Mouse (Mus musculus): ENCODE measurements around the gene Bcap29.

The Bcap29 gene

DNA sequence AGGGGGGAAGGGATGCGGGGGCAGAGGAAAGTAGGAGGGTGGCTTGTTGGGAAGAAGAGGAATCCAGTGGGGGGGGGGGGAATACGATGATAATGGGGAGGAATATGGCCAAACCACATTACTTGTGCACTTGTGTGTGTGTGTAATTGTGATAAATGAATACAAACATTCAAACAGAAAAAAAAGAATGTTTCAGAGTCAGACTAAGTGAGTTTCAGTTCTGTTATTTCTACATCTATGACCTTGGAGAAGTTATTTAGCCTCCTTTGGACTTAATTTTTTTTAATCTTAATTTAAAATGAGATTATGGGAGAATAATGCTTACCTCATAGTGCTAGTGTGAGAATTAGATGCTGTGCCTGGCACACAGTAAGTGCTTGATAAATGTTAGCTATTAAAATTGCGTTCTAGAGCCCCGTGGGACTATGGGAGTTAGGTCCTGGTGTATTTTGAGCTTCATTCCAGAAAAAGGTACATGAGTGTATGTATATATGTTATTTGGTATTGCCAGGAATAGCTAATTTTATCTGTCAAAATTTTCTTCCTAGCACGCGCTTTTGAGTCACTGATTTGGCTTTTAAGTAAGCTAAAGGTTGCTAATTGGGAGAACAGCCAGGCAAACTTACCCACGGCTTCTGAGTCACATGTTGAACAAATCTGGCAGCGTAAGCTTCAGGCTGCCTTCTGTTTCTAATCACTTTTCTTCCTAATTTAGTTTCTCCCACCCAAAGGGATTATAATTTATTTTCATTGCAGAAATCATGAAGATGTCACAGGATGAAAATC, 55.6 kb downstream of the Bcap29 start:
- no peak for DNase-seq (ENCODE audit: low spot score)

DNA sequence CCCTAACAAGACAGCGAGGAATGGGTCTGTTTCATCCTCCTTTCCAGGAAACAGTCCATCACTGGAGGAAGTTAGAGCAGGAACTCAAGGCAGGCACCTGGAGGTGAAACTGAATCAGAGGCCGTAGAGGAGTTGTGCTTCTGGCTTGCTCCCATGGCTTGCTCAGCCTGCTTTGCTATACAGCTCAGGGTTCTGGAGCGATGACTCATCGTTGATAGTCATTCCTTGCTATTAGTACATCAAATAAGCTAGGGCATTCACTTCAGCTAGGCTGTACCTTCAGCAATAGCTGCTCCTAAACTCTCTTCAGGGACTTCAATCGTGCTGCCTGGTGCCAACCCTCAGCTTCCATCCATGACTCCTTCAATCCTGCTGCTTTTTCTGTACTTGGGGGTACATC, 60.0 kb downstream of the Bcap29 start:
- DNase-seq (ENCODE audit: low spot score): no peak

DNA sequence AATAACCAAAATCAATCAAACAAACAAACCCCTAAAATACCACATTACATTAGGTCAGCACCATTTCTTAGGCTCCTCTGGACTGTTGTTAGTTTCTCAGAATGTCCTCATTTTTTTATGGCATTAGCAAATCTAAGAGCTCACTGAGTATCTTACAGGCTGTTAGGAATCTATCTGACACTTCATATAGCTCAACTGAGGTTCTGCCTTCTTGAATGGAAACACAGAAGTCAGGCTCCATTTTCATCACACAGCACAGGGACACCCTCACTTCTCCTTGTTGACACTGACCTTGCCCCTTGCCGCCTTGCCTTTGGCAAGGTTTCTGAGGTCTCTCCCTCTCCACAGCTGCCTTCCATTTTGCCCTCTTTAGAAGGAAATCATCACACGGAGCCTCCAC, 64.7 kb downstream of the Bcap29 start:
- no peak for DNase-seq (ENCODE audit: low spot score)

DNA sequence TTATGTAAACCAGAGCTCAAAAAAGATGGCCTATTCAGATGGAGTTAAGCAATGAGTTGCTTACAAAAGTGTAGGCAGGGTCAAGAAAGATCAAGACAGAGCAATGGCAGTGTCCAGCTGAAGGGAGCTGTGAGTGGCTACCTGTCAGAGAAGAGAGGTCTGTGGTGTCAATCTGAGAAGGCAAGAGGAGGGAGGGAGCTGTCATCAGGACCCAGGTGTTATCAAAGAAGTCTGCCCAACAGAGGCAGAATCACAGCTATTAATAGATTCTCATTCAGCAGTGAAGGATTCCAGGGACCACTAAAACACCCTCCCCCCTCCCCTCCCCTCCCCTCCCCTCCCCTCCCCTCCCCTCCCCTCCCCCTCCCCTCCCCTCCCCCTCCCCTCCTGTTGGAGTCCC, 65.8 kb downstream of the Bcap29 start:
- no peak for DNase-seq (ENCODE audit: low spot score)

DNA sequence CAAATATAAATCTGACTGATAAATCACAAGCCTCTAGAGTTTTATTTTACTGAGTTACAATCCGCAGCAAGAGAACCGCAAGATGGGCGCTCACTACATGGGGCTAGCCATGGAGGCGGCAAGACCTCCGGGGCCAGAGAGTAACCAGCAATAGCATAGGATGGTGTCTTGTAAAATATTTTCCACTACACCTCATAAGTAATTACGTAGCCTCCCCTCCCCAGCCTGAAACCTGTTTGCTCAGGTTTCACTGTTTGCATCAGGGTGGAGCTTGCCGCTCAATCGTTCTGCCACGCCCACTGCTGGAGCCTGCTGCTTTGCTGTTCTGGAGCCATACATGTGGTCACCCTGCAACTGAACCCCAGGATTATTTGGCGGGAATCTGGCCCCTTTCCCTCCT, 66.9 kb downstream of the Bcap29 start:
- DNase-seq (ENCODE audit: low spot score): peak; percentile 43

DNA sequence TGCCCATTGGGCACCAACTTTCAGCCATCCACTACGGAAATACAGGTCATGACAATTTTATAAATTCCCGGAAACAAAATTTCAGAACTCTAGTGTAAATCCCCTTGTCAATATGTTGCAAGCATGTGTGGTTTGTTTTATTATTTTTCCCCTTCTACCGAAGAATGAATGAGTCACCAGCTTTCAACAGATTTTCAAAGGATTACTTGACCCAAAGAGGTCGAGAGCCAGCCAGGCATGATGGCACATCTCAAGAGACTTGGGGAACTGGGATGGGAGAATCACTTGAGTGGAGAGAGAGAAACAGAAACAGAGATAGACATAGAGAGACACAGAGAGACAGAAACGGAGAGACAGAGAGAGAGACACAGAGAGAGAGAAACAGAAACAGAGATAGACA, 73.7 kb downstream of the Bcap29 start:
- no peak for DNase-seq (ENCODE audit: low spot score)

DNA sequence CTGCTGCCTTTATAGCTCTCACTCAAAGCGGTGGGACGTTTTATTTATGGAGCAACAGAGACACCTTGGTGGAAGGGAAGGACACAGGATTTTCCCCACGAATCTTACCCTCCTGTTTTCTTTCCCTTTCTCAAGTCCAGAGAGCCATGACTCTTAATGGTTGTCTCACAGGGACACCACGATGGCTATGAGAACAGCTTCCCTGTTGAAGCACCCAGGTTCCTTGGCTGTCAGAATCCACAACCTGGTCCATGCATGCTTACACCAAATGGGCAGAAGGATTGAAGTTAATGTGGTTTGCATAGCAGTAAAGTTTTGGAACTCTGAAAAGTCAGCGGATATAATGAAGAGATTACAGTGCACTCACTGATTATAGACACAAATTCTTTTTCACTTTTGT, 74.5 kb downstream of the Bcap29 start:
- no peak for DNase-seq (ENCODE audit: low spot score)

DNA sequence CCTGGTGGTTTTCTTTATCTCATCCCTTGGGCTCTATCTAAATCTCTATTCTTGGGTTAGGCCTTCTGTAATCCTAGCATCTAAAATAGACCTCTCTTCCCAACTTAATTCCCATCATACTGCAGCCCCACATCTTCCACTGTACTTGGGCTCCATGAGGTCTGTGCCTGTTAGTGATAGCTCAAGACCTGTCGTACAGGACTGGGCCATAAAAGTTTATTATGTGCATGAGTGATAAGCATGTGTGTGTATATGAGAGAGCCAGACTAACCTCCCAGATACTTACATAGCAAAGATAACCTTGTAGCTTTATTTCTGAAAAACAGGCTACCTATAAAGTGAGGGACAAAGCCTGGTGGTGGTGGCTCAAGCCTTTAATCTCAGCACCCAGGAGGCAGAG, 80.1 kb downstream of the Bcap29 start:
- DNase-seq (ENCODE audit: low spot score): no peak

DNA sequence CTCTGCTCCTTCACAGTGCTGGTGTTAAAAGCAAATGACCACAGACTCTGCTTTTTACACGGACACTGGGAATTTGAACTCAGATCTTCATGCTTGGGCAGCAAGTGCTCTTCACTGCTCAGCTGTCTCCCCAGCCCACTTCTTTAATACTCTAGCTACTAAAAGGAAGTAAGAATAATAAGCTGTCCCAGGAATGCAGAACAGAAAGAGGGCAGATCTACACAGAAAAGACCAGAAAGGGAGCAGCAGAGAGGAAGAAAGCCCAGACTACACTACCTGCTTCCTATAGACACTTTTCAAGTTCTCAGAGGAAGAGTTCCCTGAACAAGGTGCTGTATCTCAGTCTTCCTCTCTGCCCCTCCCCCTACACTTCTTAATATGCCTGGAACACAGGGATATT, 83.2 kb downstream of the Bcap29 start:
- DNase-seq (ENCODE audit: low spot score): no peak

DNA sequence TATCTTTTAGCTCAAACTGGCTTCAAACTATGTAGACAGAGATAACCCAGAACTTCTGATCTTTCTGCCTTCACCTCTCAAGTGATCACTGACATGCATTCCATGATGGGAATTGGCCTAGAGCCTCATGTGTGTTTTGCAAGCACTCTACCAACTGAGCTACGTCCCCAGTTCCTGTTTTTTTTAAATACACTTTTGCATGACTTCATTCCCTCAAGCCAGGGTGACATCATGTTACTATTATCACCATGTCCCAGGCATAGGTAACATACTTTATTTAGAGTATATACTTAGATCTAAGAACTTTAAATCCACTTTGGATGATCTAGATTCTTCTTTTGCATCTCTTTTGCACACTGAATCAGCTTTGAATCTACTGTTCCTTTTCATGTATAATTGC, 88.4 kb downstream of the Bcap29 start:
- no peak for DNase-seq (ENCODE audit: low spot score)

DNA sequence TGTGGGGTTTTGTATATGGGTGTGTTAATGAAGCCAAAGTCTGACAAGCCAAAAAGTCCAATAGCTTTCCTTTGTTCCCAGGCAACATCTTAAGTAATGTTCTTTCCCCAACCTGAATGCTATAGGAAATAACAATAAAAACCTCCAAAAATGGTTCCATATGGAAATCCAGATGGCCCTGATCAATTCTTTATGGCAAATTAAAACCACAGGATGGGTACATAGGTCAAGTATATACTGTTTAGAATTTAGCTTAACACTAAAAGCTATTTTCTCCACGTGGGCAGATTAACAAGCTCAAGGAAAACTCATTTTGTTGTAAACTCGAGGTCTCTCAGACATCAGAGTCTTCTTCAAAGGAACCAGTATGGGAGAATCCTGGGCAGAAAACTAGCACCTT, 89.2 kb downstream of the Bcap29 start:
- no peak for DNase-seq (ENCODE audit: low spot score)

DNA sequence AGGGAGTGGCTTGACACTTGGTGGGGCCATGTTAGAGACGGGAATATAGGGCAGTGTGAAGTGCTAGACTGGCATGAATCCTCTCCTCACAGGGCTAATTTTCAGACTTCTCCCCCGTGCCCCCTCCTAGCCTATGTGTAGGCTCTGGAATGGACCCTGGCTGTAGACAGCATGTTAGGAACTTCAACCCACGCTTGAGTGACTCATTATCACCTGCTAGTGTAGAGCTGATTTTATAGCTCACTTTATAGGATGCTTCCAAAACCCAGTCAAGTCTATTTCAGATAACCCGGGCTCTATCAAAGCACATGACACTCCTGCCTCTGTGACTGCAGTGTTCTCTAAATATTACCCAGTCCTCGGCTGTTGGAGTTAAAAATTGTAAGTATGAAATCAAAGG, 92.9 kb downstream of the Bcap29 start:
- DNase-seq (ENCODE audit: low spot score): no peak

All from urinary bladder, postnatal 14 days (tissue).